Mouse (Mus musculus): ENCODE results near the gene Taf1b.

Taf1b gene

GRCm38 (mm10) chr12:24548885-24549284 is 50.7 kb downstream of the Taf1b start:
- no peak for DNase-seq (ENCODE audit: low read depth in 1 of 2, low spot score in 2 of 2)

GRCm38 (mm10) chr12:24552531-24552930 is 54.4 kb downstream of the Taf1b start:
- DNase-seq (ENCODE audit: low read depth in 1 of 2, low spot score in 2 of 2): no peak

- DNase-seq (ENCODE audit: low read depth in 1 of 2, low spot score in 2 of 2): no peak
Measured at GRCm38 (mm10) chr12:24555976-24556375, 57.8 kb downstream of the Taf1b start.

- no peak for DNase-seq (ENCODE audit: low read depth in 1 of 2, low spot score in 2 of 2)
Measured at GRCm38 (mm10) chr12:24563395-24563960, 65.3 kb downstream of the Taf1b start.

GRCm38 (mm10) chr12:24565311-24565710 is 67.2 kb downstream of the Taf1b start:
- DNase-seq (ENCODE audit: low read depth in 1 of 2, low spot score in 2 of 2): no peak

- no peak for DNase-seq (ENCODE audit: low read depth in 1 of 2, low spot score in 2 of 2)
Measured at GRCm38 (mm10) chr12:24567606-24568005, 69.4 kb downstream of the Taf1b start.

GRCm38 (mm10) chr12:24571523-24572392 is 73.6 kb downstream of the Taf1b start, which contains the start of gene Grhl1:
Gene Grhl1 (plus strand): TSS chr12:24572283.
- DNase-seq (ENCODE audit: low read depth in 1 of 2, low spot score in 2 of 2): peak; percentile 79 to 92

- DNase-seq (ENCODE audit: low read depth in 1 of 2, low spot score in 2 of 2): no peak
Measured at GRCm38 (mm10) chr12:24572421-24573274, 74.5 kb downstream of the Taf1b start.

GRCm38 (mm10) chr12:24573275-24573580 is 75.1 kb downstream of the Taf1b start:
- no peak for DNase-seq (ENCODE audit: low read depth in 1 of 2, low spot score in 2 of 2)

GRCm38 (mm10) chr12:24574870-24575269 is 76.7 kb downstream of the Taf1b start:
- DNase-seq (ENCODE audit: low read depth in 1 of 2, low spot score in 2 of 2): no peak

GRCm38 (mm10) chr12:24580452-24580851 is 82.3 kb downstream of the Taf1b start:
- DNase-seq (ENCODE audit: low read depth in 1 of 2, low spot score in 2 of 2): no peak

GRCm38 (mm10) chr12:24580996-24581683 is 83.0 kb downstream of the Taf1b start:
- DNase-seq (ENCODE audit: low read depth in 1 of 2, low spot score in 2 of 2): no peak

- no peak for DNase-seq (ENCODE audit: low read depth in 1 of 2, low spot score in 2 of 2)
Measured at GRCm38 (mm10) chr12:24583653-24584052, 85.5 kb downstream of the Taf1b start.

GRCm38 (mm10) chr12:24584835-24585234 is 86.7 kb downstream of the Taf1b start:
- DNase-seq (ENCODE audit: low read depth in 1 of 2, low spot score in 2 of 2): no peak

- no peak for DNase-seq (ENCODE audit: low read depth in 1 of 2, low spot score in 2 of 2)
Measured at GRCm38 (mm10) chr12:24586193-24586592, 88.0 kb downstream of the Taf1b start.

- DNase-seq (ENCODE audit: low read depth in 1 of 2, low spot score in 2 of 2): no peak
Measured at GRCm38 (mm10) chr12:24590371-24590770, 92.2 kb downstream of the Taf1b start.

GRCm38 (mm10) chr12:24592055-24592454 is 93.9 kb downstream of the Taf1b start:
- DNase-seq (ENCODE audit: low read depth in 1 of 2, low spot score in 2 of 2): no peak

- DNase-seq (ENCODE audit: low read depth in 1 of 2, low spot score in 2 of 2): peak; percentile 28 to 78
Measured at GRCm38 (mm10) chr12:24592956-24593672, 95.0 kb downstream of the Taf1b start.

GRCm38 (mm10) chr12:24597376-24597775 is 99.2 kb downstream of the Taf1b start:
- DNase-seq (ENCODE audit: low read depth in 1 of 2, low spot score in 2 of 2): no peak

- no peak for DNase-seq (ENCODE audit: low read depth in 1 of 2, low spot score in 2 of 2)
Measured at GRCm38 (mm10) chr12:24599366-24599895, 101.3 kb downstream of the Taf1b start.
